Mouse (Mus musculus): ENCODE data around the gene Oasl2. TPM values are rescaled to one million over a fixed set of nuclear protein-coding genes. Genes with fewer than 3 reads are reported as not detected.

Oasl2 gene
- polyA plus RNA-seq, 1 experiment, result 42.0 TPM

DNA sequence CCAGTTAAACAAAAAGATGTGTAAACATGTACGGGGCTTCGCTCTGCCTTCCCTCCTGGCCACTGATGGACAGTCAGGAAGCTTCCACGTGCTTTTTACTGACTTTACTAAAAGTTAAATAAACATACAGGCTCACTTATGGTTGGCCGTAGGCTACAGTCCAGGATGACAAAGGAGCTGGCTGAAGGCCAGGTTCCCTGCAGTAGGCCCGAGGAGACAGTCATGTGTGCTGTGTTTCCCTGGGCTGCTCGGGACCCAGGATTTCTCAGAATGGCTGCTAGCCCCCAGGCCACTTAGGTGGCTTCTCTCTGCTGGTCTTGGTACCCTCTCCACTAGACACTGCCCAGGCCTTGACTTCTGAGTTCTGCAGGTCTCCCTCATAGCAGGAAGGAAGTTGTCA is 52.2 kb downstream of the Oasl2 start:
- Histone ChIP-seq H3K36me3 (ENCODE audit: control insufficient read depth, insufficient read depth, low read length, poor library complexity, severe bottlenecking) (peaks cover 26% of the 10 kb centered on the region; the same call in 1 of the 2 replicates), H3K4me1 (ENCODE audit: control insufficient read depth, insufficient read depth, low read length) (no peaks in the 10 kb centered on the region), H3K4me3 (ENCODE audit: low read depth, low read length) (no peak overlapping the region), H3K9me3 (replicated peaks; ENCODE audit: control insufficient read depth, insufficient read depth, low read length, poor library complexity, severe bottlenecking) (no peaks in the 10 kb centered on the region), H3K27me3 (ENCODE audit: control insufficient read depth, insufficient read depth, low read length, poor library complexity, severe bottlenecking) (no peaks in the 10 kb centered on the region), H3K9ac (ENCODE audit: low read depth, poor library complexity, severe bottlenecking) (no peak overlapping the region), H3K27ac (ENCODE audit: insufficient read depth, low read length) (no peak overlapping the region)
- TF ChIP-seq CTCF (IDR thresholded peaks at IDR 0.05; ENCODE audit: low read depth, low read length) (no peak), POLR2A (IDR thresholded peaks at IDR 0.05; ENCODE audit: insufficient read depth, low read length) (no peak), EP300 (IDR thresholded peaks at IDR 0.05; ENCODE audit: insufficient read depth, low read depth, low read length) (no peak)

DNA sequence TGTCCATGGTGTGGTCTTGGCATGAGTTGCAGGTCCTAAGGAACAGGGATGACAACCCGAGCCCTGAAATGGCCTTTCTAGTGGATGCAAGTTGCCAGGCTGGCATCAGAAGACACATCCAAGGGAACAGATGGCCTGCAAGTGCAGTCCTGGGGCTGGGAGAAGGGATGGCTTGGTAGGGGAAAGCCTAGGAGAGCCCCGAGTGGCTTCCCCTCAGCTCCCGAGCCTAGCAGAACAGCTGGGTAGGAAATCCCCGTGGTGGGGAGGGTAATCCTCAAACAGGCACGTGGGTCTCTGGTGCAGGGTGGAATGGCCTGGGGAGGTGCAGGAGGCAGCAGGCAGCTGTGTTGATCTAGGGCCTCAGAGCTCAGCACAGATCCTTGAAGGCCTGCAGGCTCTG is 52.6 kb downstream of the Oasl2 start:
- H3K4me1 ChIP-seq (ENCODE audit: control insufficient read depth, insufficient read depth, low read length), result no peaks in the 10 kb centered on the region
- H3K27me3 ChIP-seq (ENCODE audit: control insufficient read depth, insufficient read depth, low read length, poor library complexity, severe bottlenecking), result no peaks in the 10 kb centered on the region
- no peaks in the 10 kb centered on the region for H3K9me3 ChIP-seq (replicated peaks; ENCODE audit: control insufficient read depth, insufficient read depth, low read length, poor library complexity, severe bottlenecking)
- no peak overlapping the region for H3K27ac ChIP-seq (ENCODE audit: insufficient read depth, low read length)
- no peak overlapping the region for H3K9ac ChIP-seq (ENCODE audit: low read depth, poor library complexity, severe bottlenecking)
- TF ChIP-seq EP300 (IDR thresholded peaks at IDR 0.05; ENCODE audit: insufficient read depth, low read depth, low read length) (no peak), CTCF (IDR thresholded peaks at IDR 0.05; ENCODE audit: low read depth, low read length) (no peak), POLR2A (IDR thresholded peaks at IDR 0.05; ENCODE audit: insufficient read depth, low read length) (no peak)
- peaks cover 26% of the 10 kb centered on the region; the same call in 1 of the 2 replicates for H3K36me3 ChIP-seq (ENCODE audit: control insufficient read depth, insufficient read depth, low read length, poor library complexity, severe bottlenecking)
- H3K4me3 ChIP-seq (ENCODE audit: low read depth, low read length), result no peak overlapping the region

DNA sequence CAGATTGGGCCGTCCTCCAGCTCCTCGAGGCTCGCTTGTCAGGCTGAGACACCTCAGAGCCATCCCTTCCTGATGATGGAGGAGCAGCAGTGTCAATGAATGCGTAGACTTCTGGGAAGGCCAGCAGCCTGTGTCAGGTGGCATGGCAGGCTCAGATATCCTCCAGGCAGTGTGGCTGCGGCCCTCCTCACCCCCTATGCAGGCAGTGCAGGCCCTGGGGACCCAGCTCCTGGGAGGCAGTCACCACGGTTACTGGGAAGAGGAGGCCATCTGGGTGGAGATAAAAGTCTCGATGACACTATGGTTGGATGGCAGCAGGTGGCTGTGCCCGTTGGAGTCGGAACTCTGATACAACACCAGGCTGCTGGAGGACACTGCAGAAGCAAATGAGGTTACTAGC is 53.1 kb downstream of the Oasl2 start:
- Histone ChIP-seq H3K9me3 (replicated peaks; ENCODE audit: control insufficient read depth, insufficient read depth, low read length, poor library complexity, severe bottlenecking) (no peaks in the 10 kb centered on the region), H3K4me3 (ENCODE audit: low read depth, low read length) (no peak overlapping the region), H3K27ac (ENCODE audit: insufficient read depth, low read length) (no peak overlapping the region), H3K4me1 (ENCODE audit: control insufficient read depth, insufficient read depth, low read length) (no peaks in the 10 kb centered on the region), H3K9ac (ENCODE audit: low read depth, poor library complexity, severe bottlenecking) (no peak overlapping the region), H3K36me3 (ENCODE audit: control insufficient read depth, insufficient read depth, low read length, poor library complexity, severe bottlenecking) (peaks cover 26% of the 10 kb centered on the region; the same call in 1 of the 2 replicates), H3K27me3 (ENCODE audit: control insufficient read depth, insufficient read depth, low read length, poor library complexity, severe bottlenecking) (no peaks in the 10 kb centered on the region)
- TF ChIP-seq POLR2A (IDR thresholded peaks at IDR 0.05; ENCODE audit: insufficient read depth, low read length) (no peak), CTCF (IDR thresholded peaks at IDR 0.05; ENCODE audit: low read depth, low read length) (no peak), EP300 (IDR thresholded peaks at IDR 0.05; ENCODE audit: insufficient read depth, low read depth, low read length) (no peak)

DNA sequence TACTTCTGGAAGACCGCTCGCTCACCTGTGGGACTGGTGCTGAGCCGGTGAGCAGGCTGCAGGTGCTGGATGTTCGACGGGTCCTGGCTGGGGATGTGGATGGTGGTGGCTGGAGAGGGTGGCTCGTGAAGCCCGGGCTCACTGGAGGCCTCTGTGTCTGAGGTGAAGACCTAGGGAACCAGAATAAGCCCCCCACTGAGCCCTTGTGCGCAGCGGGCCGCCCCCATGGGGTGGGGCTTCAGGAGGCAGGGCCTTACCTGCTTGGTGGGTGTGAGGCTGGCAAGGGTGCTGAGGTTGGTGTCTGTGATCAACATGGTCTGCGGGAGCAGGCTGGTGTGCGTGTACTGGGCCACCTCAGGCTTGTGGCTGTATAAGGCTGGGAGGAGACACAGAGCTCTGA is 53.9 kb downstream of the Oasl2 start:
- Histone ChIP-seq H3K36me3 (ENCODE audit: control insufficient read depth, insufficient read depth, low read length, poor library complexity, severe bottlenecking) (peaks cover 26% of the 10 kb centered on the region; the same call in 1 of the 2 replicates), H3K27ac (ENCODE audit: insufficient read depth, low read length) (no peak overlapping the region), H3K4me3 (ENCODE audit: low read depth, low read length) (no peak overlapping the region), H3K9me3 (replicated peaks; ENCODE audit: control insufficient read depth, insufficient read depth, low read length, poor library complexity, severe bottlenecking) (no peaks in the 10 kb centered on the region), H3K9ac (ENCODE audit: low read depth, poor library complexity, severe bottlenecking) (no peak overlapping the region), H3K27me3 (ENCODE audit: control insufficient read depth, insufficient read depth, low read length, poor library complexity, severe bottlenecking) (no peaks in the 10 kb centered on the region), H3K4me1 (ENCODE audit: control insufficient read depth, insufficient read depth, low read length) (no peaks in the 10 kb centered on the region)
- TF ChIP-seq CTCF (IDR thresholded peaks at IDR 0.05; ENCODE audit: low read depth, low read length) (no peak), EP300 (IDR thresholded peaks at IDR 0.05; ENCODE audit: insufficient read depth, low read depth, low read length) (no peak), POLR2A (IDR thresholded peaks at IDR 0.05; ENCODE audit: insufficient read depth, low read length) (no peak)

DNA sequence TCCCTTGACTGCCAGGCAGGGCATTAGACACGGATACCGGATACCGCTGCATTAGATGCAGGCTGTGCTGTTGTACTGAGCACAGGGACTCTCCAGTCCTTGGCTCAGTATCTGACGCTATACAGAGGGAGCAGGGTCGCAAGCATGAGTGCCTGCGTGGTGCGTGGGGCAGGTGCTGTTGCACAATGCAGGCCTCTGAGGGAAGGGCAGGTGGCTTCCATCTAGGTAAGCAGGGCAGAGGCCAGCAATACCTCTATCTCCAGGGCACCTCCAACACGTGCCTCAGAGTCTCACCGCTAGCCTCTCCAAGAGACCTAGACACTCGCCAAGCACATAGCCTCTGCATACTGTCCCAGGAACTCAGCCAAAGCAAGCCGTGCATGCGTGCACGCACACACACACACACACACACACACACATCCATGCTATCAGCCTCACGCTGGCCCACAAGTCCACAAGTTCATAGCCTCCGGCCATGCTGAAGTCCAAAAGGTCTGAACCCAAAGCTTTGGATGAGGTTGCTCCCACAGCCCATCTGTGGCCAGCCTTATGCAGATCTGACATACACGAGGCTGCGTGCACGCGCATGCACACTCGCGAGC is 54.6 kb downstream of the Oasl2 start:
- no peaks in the 10 kb centered on the region for H3K9me3 ChIP-seq (replicated peaks; ENCODE audit: control insufficient read depth, insufficient read depth, low read length, poor library complexity, severe bottlenecking)
- no peak overlapping the region for H3K4me3 ChIP-seq (ENCODE audit: low read depth, low read length)
- no peak for TF ChIP-seq EP300 (IDR thresholded peaks at IDR 0.05; ENCODE audit: insufficient read depth, low read depth, low read length)
- TF ChIP-seq POLR2A (IDR thresholded peaks at IDR 0.05; ENCODE audit: insufficient read depth, low read length), result no peak
- no peak for TF ChIP-seq CTCF (IDR thresholded peaks at IDR 0.05; ENCODE audit: low read depth, low read length)
- no peaks in the 10 kb centered on the region for H3K4me1 ChIP-seq (ENCODE audit: control insufficient read depth, insufficient read depth, low read length)
- no peaks in the 10 kb centered on the region for H3K27me3 ChIP-seq (ENCODE audit: control insufficient read depth, insufficient read depth, low read length, poor library complexity, severe bottlenecking)
- H3K9ac ChIP-seq (ENCODE audit: low read depth, poor library complexity, severe bottlenecking), result no peak overlapping the region
- H3K27ac ChIP-seq (ENCODE audit: insufficient read depth, low read length), result no peak overlapping the region
- H3K36me3 ChIP-seq (ENCODE audit: control insufficient read depth, insufficient read depth, low read length, poor library complexity, severe bottlenecking), result peaks cover 21% of the 10 kb centered on the region; the same call in 1 of the 2 replicates

DNA sequence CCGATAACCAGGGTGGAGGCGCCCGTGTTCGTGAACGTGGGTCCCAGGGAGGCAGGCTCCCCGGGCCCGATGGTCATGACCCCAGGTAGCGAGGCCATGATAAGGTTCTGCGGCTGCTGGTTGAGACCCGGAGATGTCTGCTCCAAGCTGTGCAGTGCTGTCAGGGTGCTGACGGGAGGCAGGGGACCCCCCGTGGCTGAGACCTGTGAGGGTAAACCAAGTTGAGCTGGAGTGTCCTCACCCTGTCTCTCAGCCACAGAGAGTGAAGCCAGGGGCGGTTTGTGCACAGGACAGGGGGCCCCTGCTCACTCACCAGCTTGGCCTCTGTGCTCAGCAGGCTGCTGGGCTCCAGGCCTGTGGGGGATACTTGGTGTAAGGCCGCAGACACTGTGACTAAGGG is 56.6 kb downstream of the Oasl2 start:
- H3K36me3 ChIP-seq (ENCODE audit: control insufficient read depth, insufficient read depth, low read length, poor library complexity, severe bottlenecking), result peaks cover 4% of the 10 kb centered on the region; the same call in 1 of the 2 replicates
- H3K9me3 ChIP-seq (replicated peaks; ENCODE audit: control insufficient read depth, insufficient read depth, low read length, poor library complexity, severe bottlenecking), result no peaks in the 10 kb centered on the region
- H3K4me3 ChIP-seq (ENCODE audit: low read depth, low read length), result no peak overlapping the region
- no peaks in the 10 kb centered on the region for H3K27me3 ChIP-seq (ENCODE audit: control insufficient read depth, insufficient read depth, low read length, poor library complexity, severe bottlenecking)
- TF ChIP-seq POLR2A (IDR thresholded peaks at IDR 0.05; ENCODE audit: insufficient read depth, low read length) (no peak), CTCF (IDR thresholded peaks at IDR 0.05; ENCODE audit: low read depth, low read length) (no peak), EP300 (IDR thresholded peaks at IDR 0.05; ENCODE audit: insufficient read depth, low read depth, low read length) (no peak)
- H3K9ac ChIP-seq (ENCODE audit: low read depth, poor library complexity, severe bottlenecking), result no peak overlapping the region
- no peak overlapping the region for H3K27ac ChIP-seq (ENCODE audit: insufficient read depth, low read length)
- no peaks in the 10 kb centered on the region for H3K4me1 ChIP-seq (ENCODE audit: control insufficient read depth, insufficient read depth, low read length)
